Mouse (Mus musculus) ES-E14 (cell line): ENCODE data around the gene S100a10. TPM values are rescaled to one million over a fixed set of nuclear protein-coding genes. Genes with fewer than 3 reads are reported as not detected.

ENCODE experiments used
- DNase-seq: peaks from one replicate; pipeline ENCODE4 v3.0.0-alpha.2; 2013; ENCODE audit warnings: low read depth, low spot score
- H3K27ac ChIP-seq: 2 replicates; pipeline ENCODE4 v1.5.1; 2012; ENCODE audit warnings: low read depth, mild to moderate bottlenecking, low read length, moderate library complexity, mixed read lengths; ENCODE audit not compliant: poor library complexity, insufficient read depth, severe bottlenecking
- H3K36me3 ChIP-seq: 2 replicates; pipeline ENCODE4 v1.6.1; 2012; ENCODE audit warnings: mild to moderate bottlenecking, low read length, moderate library complexity, mixed read lengths; ENCODE audit not compliant: control insufficient read depth, poor library complexity, insufficient read depth, severe bottlenecking
- H3K4me1 ChIP-seq, 2 experiments: fragments of 150-350 bp in 1 of 2; sonication (generic) in 1 of 2; 2 replicates each; pipeline ENCODE4 v1.6.1; 2012; ENCODE audit warnings: low read length in 2 of 2, mild to moderate bottlenecking in 1 of 2, mixed read lengths in 1 of 2; ENCODE audit not compliant: control insufficient read depth in 2 of 2, insufficient read depth in 2 of 2, poor library complexity in 1 of 2
- H3K4me3 ChIP-seq, 2 experiments: fragments of 150-350 bp in 1 of 2; sonication (generic) in 1 of 2; 2 replicates each; pipeline ENCODE4 v1.5.1; 2012; ENCODE audit warnings: low read length in 2 of 2, low read depth in 1 of 2, mild to moderate bottlenecking in 1 of 2, mixed read lengths in 1 of 2; ENCODE audit not compliant: insufficient read depth in 1 of 2, poor library complexity in 1 of 2, severe bottlenecking in 1 of 2
- H3K9ac ChIP-seq: 2 replicates; pipeline ENCODE4 v1.6.1; 2012; ENCODE audit warnings: low read depth, mild to moderate bottlenecking, low read length, mixed read lengths; ENCODE audit not compliant: poor library complexity, insufficient read depth, severe bottlenecking
- H3K9me3 ChIP-seq: fragments of 150-350 bp; sonication (generic); 2 replicates; pipeline ENCODE4 v1.6.1; 2012; ENCODE audit warnings: low read depth, mild to moderate bottlenecking, low read length; ENCODE audit not compliant: control insufficient read depth, insufficient read depth
- CHD2 ChIP-seq: IDR thresholded peaks from 2 replicates; pipeline ENCODE4 v1.6.1; 2014; ENCODE audit warnings: mild to moderate bottlenecking, low read depth, low read length, inconsistent platforms
- HCFC1 ChIP-seq: IDR thresholded peaks from 2 replicates; pipeline ENCODE4 v1.6.1; 2012; ENCODE audit warnings: low read length, inconsistent platforms, borderline replicate concordance; ENCODE audit not compliant: insufficient read depth
- MAFK ChIP-seq: IDR thresholded peaks from 2 replicates; pipeline ENCODE4 v1.6.1; 2014; ENCODE audit warnings: mild to moderate bottlenecking, low read depth, low read length, inconsistent platforms; ENCODE audit not compliant: insufficient read depth
- ZC3H11A ChIP-seq: IDR thresholded peaks from 2 replicates; pipeline ENCODE4 v1.6.1; 2012; ENCODE audit warnings: low read depth, mild to moderate bottlenecking, inconsistent platforms, low read length, borderline replicate concordance
- ZNF384 ChIP-seq: IDR thresholded peaks from 2 replicates; pipeline ENCODE4 v1.6.1; 2012; ENCODE audit warnings: low read depth, low read length, inconsistent platforms
- in situ Hi-C, 2 experiments: fragments of 600-800 bp; cut with MboI; formaldehyde crosslinking; loops; one replicate each; pipeline ENCODE4 v1.15.1; 2025; ENCODE audit warnings: low sequenced_read_pairs in 2 of 2, inconsistent platforms in 1 of 2; ENCODE audit not compliant: unreplicated experiment in 2 of 2
- total RNA-seq: library from RNA; depleted of rRNA; stranded (reverse); fragments of 300-350 nt; gene quantifications from 2 replicates; pipeline ENCODE4 v1.2.3, GENCODE M21; 2012

The S100a10 gene
- total RNA-seq, 1 experiment, result 388 TPM

DNA sequence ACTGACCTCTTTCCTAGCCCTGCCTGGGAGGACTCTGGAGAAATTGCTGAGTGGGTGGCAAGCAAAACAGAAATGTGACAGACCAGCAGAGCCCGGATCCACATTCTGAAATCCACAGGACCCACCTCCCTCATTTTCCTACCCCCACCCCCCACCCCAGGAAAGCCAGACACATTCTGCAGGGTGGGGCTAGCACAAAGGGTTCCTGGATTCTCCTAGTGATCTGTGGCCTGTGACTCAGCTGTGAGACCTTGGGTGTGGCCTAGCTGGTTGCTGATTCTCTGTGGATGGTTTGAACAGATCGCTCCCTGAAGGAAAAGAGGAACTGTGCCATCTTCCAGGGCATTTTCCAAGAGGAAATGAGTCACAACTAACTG is 986 bp downstream of the S100a10 start:
- Histone ChIP-seq H3K36me3 (peaks cover 1% of the 10 kb centered on the region), H3K9ac (peak overlapping the region; percentile 65), H3K27ac (peak overlapping the region; percentile 30; the same call in 1 of the 2 replicates), H3K9me3 (no peaks in the 10 kb centered on the region), H3K4me3 (peak overlapping the region; percentile 65 to 75), H3K4me1 (peaks cover 7 to 18% of the 10 kb centered on the region in 2 experiments)
- in situ Hi-C loops, result no loop called here
- peak; percentile 59 for DNase-seq
- TF ChIP-seq HCFC1, result no peak
- TF ChIP-seq ZNF384, result no peak
- TF ChIP-seq CHD2, result no peak
- peak; percentile 80 for TF ChIP-seq MAFK
- TF ChIP-seq ZC3H11A, result no peak

DNA sequence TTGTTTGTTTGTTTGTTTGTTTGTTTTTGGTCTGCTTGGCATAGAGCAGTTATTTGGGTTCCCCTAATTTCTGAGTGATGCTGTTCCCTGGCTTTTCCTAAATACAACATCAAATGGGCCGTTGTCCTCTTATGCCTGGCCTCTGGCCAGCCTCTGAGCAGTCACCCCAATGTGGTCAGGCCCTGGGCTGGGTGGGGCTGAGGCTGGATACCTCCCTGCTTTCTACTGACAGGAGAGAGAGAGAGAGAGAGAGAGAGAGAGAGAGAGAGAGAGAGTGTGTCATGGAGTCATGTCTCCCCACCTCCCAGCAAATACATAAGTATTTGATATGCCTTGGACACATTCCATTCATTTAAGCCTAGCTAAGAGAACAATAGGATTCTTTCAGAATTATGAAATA is 1.7 kb downstream of the S100a10 start:
- DNase-seq, result no peak
- Histone ChIP-seq H3K4me3 (peak overlapping the region in 1 of 2 experiments; percentile 24; a peak in 2 of 4 replicates), H3K4me1 (peaks cover 7 to 18% of the 10 kb centered on the region in 2 experiments), H3K27ac (no peak overlapping the region; the same call in 1 of the 2 replicates), H3K9me3 (no peaks in the 10 kb centered on the region), H3K9ac (no peak overlapping the region; the same call in 1 of the 2 replicates), H3K36me3 (peaks cover 6% of the 10 kb centered on the region)
- TF ChIP-seq MAFK (no peak), ZNF384 (no peak), ZC3H11A (no peak), CHD2 (no peak), HCFC1 (no peak)
- in situ Hi-C loops, result no loop called here

DNA sequence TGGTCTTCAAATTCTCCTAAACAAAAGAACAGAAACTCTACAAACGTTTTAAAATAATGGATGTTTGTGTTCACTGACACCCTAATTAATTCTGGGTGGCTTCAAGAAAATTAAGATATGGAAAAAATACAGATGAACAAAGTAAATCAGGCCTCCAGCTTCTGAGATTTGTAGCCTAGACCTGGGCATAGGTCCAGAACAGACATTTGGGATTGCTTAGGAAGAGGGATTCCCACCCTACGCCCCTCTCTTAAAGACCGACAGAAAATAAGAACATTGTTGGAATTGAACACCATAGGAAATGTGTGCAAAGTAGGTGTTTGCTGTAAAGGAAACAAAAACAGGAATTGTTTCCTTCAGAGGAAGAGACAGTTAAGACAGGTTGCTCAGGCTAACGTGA is 2.6 kb downstream of the S100a10 start:
- Histone ChIP-seq H3K4me1 (peaks cover 7 to 18% of the 10 kb centered on the region in 2 experiments), H3K36me3 (peaks cover 8% of the 10 kb centered on the region), H3K9ac (no peak overlapping the region), H3K9me3 (no peaks in the 10 kb centered on the region), H3K4me3 (no peak overlapping the region), H3K27ac (peak overlapping the region; percentile 42; the same call in 1 of the 2 replicates)
- in situ Hi-C loops, result no loop called here
- DNase-seq, result no peak
- TF ChIP-seq CHD2 (no peak), ZC3H11A (no peak), ZNF384 (no peak), MAFK (no peak), HCFC1 (no peak)

DNA sequence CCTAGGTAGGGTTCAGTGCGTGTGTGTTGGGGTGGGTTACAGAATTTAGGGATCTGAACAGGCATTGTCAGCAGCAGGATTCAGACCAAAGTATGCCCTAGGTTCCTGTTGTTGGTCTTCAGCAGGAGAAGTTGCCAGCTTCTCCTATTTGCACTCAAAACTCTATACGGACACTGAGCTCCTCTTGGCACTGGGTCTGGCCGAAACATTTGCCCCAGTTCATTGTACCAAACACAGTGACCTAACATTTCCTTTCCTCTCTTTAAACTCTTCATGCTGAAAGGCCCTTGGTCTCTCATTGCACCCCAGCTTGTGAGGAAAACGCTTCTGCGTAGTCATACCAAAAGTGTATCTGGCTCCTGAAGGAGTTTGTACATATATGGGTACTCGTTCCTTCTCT is 5.1 kb downstream of the S100a10 start:
- H3K27ac ChIP-seq, result no peak overlapping the region
- H3K4me1 ChIP-seq, result peaks cover 7 to 16% of the 10 kb centered on the region in 2 experiments
- in situ Hi-C loops, result no loop called here
- peaks cover 8% of the 10 kb centered on the region for H3K36me3 ChIP-seq
- no peak overlapping the region for H3K9ac ChIP-seq
- TF ChIP-seq ZNF384 (no peak), MAFK (no peak), CHD2 (no peak), ZC3H11A (no peak), HCFC1 (no peak)
- H3K4me3 ChIP-seq, result no peak overlapping the region
- no peak for DNase-seq
- H3K9me3 ChIP-seq, result no peaks in the 10 kb centered on the region
